Comparison of ENCODE assay signal across 18 mouse cellular contexts in genomic region chr8:108754556-108754955, GRCm38 (mm10).
DNase-seq lines count a peak whose midpoint lies in the region; ATAC-seq and TF ChIP-seq lines count a peak whose summit lies in the region.
"Had no signal": no experiment of that assay in that cellular context is flagged by ENCODE, and none has a peak within 500 bp of the region (broad histone marks: within the 10 kb centered on the region; RNA-seq: fewer than 3 reads in every experiment).

No protein-coding gene starts in this region.

- DNase-seq in lung, embryonic 14.5 days, result no peak
- no peak for DNase-seq in lung, adult 18-20 months
- DNase-seq in Patski (ENCODE audit: low read depth, low spot score), result no peak
- no peak for DNase-seq in limb, embryonic 10.5 days (ENCODE audit: low spot score)
- DNase-seq in MN1 (ENCODE audit: low spot score), result no peak
- DNase-seq: cerebellum, postnatal 10 days; kidney, adult 9 months; spleen, adult 18-20 months; thymus, postnatal 4 days had no signal

- no peak overlapping the region for H3K9ac ChIP-seq in lung, embryonic 14.5 days
- H3K9ac ChIP-seq: heart, embryonic 12.5 days; liver, embryonic 15.5 days; midbrain, embryonic 15.5 days; stomach, embryonic 15.5 days had no signal

- POLR2A ChIA-PET in Patski (lab: Charles Lee), result no interaction called here

- no peaks in the 10 kb centered on the region for H3K36me3 ChIP-seq in lung, embryonic 14.5 days (ENCODE audit: insufficient read depth)
- H3K36me3 ChIP-seq in C2C12 (ENCODE audit: control insufficient read depth, insufficient read depth), result no peaks in the 10 kb centered on the region
- no peaks in the 10 kb centered on the region; the same call in 1 of the 2 replicates for H3K36me3 ChIP-seq in limb, embryonic 10.5 days
- H3K36me3 ChIP-seq: heart, embryonic 12.5 days; liver, embryonic 15.5 days; stomach, embryonic 15.5 days had no signal

- WGBS in lung, embryonic 14.5 days, result 72% methylated on average over 6 of the region's 6 CpGs
- 90% methylated on average over 6 of the region's 6 CpGs for WGBS in limb, embryonic 10.5 days

- peaks cover 12% of the 10 kb centered on the region for H3K4me1 ChIP-seq in lung, embryonic 14.5 days (ENCODE audit: insufficient read depth)
- peaks cover 47% of the 10 kb centered on the region for H3K4me1 ChIP-seq in limb, embryonic 10.5 days

- ATAC-seq in lung, embryonic 14.5 days (ENCODE audit: insufficient read depth), result no peak
- ATAC-seq in Patski, result peak; percentile 68
- ATAC-seq in megakaryocyte progenitor cell, adult 5-6 weeks (replicated peaks; ENCODE audit: poor library complexity), result no peak
- ATAC-seq: forebrain, embryonic 14.5 days; midbrain, embryonic 15.5 days had no signal

- no peak for TF ChIP-seq CTCF in lung, embryonic 14.5 days (IDR thresholded peaks at IDR 0.05; ENCODE audit: low read depth)
- TF ChIP-seq CTCF in C2C12 (IDR thresholded peaks at IDR 0.05; ENCODE audit: control insufficient read depth, insufficient read depth, insufficient read length) (no peak), Patski (IDR thresholded peaks at IDR 0.05) (no peak)

- H3K4me3 ChIP-seq in lung, embryonic 14.5 days (ENCODE audit: low read depth, low read length), result no peak overlapping the region
- no peak overlapping the region for H3K4me3 ChIP-seq in C2C12 (ENCODE audit: insufficient read depth, poor library complexity, severe bottlenecking)
- no peak overlapping the region for H3K4me3 ChIP-seq in limb, embryonic 10.5 days
- H3K4me3 ChIP-seq: heart, embryonic 12.5 days; left cerebral cortex, adult 2 months; liver, embryonic 15.5 days; midbrain, embryonic 15.5 days; stomach, embryonic 15.5 days had no signal

- H3K27me3 ChIP-seq in lung, embryonic 14.5 days (ENCODE audit: insufficient read depth, low read length), result no peaks in the 10 kb centered on the region
- H3K27me3 ChIP-seq in C2C12 (ENCODE audit: control insufficient read depth, insufficient read depth, insufficient read length) (no peaks in the 10 kb centered on the region), Patski (no peaks in the 10 kb centered on the region)
- no peaks in the 10 kb centered on the region for H3K27me3 ChIP-seq in limb, embryonic 10.5 days (ENCODE audit: low read depth, poor library complexity, severe bottlenecking)
- H3K27me3 ChIP-seq: CH12.LX; heart, embryonic 12.5 days; liver, embryonic 15.5 days; midbrain, embryonic 15.5 days; stomach, embryonic 15.5 days had no signal

- CTCF ChIA-PET in Patski (lab: Charles Lee), result no interaction called here

- H3K79me3 ChIP-seq in C2C12 (ENCODE audit: low read depth), result peaks cover 78% of the 10 kb centered on the region

- in situ Hi-C loops in Patski (cut with MboI; ENCODE audit: low pct_unique_long_range_greater_than_20kb), result no loop called here

- H3K79me2 ChIP-seq in C2C12 (ENCODE audit: control insufficient read depth, insufficient read depth), result peaks cover 96% of the 10 kb centered on the region

- H3K27ac ChIP-seq in lung, embryonic 14.5 days (ENCODE audit: low read depth), result peak overlapping the region; percentile 80; the same call in 1 of the 2 replicates
- H3K27ac ChIP-seq in limb, embryonic 10.5 days, result peak overlapping the region; percentile 72; the same call in 1 of the 2 replicates
- H3K27ac ChIP-seq: left cerebral cortex, adult 2 months; liver, embryonic 15.5 days had no signal

- H3K9me3 ChIP-seq in lung, embryonic 14.5 days (ENCODE audit: low read depth, low read length), result no peaks in the 10 kb centered on the region
- no peaks in the 10 kb centered on the region for H3K9me3 ChIP-seq in limb, embryonic 10.5 days (replicated peaks)
- H3K9me3 ChIP-seq: heart, embryonic 12.5 days; liver, embryonic 15.5 days; midbrain, embryonic 15.5 days; stomach, embryonic 15.5 days had no signal

- H3ac ChIP-seq in C2C12 (ENCODE audit: control insufficient read depth, insufficient read length, low read depth), result no peak overlapping the region

- no peak overlapping the region for H3K4me2 ChIP-seq in lung, embryonic 14.5 days
- H3K4me2 ChIP-seq: heart, embryonic 12.5 days; liver, embryonic 15.5 days; midbrain, embryonic 15.5 days; stomach, embryonic 15.5 days had no signal

TF ChIP-seq in C2C12, 6 proteins besides CTCF, POLR2A, EP300 and RAD21:
- TF ChIP-seq MYOD1 (IDR thresholded peaks at IDR 0.05; ENCODE audit: control insufficient read depth, insufficient read length, low read depth), result peak; percentile 3
- TF ChIP-seq MAX (IDR thresholded peaks at IDR 0.05), result no peak
